Comparison of ENCODE assay signal across 7 mouse cellular contexts in the genomic region with DNA sequence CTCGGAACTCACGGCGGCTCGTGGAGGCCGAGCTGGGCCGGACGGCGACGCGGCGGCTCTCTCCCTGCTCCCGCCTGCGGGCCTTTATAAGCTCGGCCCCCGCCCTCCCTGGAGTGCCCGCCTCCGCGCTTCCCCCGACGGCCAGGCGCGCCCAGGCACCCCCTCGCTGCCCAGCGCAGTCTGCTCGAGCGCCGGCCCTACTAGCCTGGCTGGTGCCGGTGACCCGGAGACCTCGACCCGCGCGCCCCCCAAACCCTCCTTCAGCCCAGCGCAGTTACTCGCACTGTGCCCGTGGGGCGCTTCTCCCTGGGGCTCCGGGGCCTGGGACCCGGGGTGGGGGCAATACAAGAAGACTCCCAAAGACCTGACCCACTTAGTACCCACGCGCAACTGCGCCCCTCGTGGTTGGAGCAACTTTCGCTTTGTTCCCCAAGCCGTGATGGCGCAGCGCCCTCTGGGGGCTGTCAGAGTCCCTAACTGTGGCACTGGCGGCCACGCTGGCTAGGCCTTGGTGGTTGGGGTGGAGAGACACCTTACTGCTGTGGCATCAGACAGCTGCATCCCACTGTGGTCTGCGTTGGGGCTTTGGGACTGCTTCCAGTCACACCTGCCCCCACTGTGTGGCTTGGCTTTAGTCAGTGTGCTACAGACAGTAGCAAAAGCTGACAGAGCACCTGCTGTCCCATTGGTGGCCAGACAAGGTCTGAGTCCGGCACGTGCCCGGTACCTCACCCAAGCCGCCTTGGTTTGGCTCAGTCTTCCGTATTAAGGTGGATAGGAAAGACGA. TPM values are rescaled to one million over a fixed set of nuclear protein-coding genes. Genes with fewer than 3 reads are reported as not detected.
DNase-seq lines count a peak whose midpoint lies in the region; ATAC-seq and TF ChIP-seq lines count a peak whose summit lies in the region.

A gene (minus strand): TSS at position 65 of the 787 bp plus-strand sequence.

- TF ChIP-seq CTCF in spleen, adult 2 months (IDR thresholded peaks at IDR 0.05; ENCODE audit: extremely low read depth, insufficient read depth, insufficient read length, insufficient replicate concordance): peak; percentile 100

- H3K27ac ChIP-seq in embryonic facial prominence, embryonic 12.5 days: peak within 1 kb of the TSS; percentile 85
- H3K27ac ChIP-seq in limb, embryonic 13.5 days: peak within 1 kb of the TSS; percentile 81; the same call in 1 of the 2 replicates
- no peak within 1 kb of the TSS for H3K27ac ChIP-seq in midbrain, embryonic 15.5 days
- peak within 1 kb of the TSS; percentile 73 for H3K27ac ChIP-seq in spleen, adult 2 months (ENCODE audit: insufficient read depth, low read length)

- peak within 1 kb of the TSS; percentile 88 for H3K9ac ChIP-seq in embryonic facial prominence, embryonic 12.5 days
- peak within 1 kb of the TSS; percentile 91 for H3K9ac ChIP-seq in limb, embryonic 13.5 days
- H3K9ac ChIP-seq in midbrain, embryonic 15.5 days: peak within 1 kb of the TSS; percentile 46

- peak; percentile 79 for TF ChIP-seq POLR2A in spleen, adult 2 months (IDR thresholded peaks at IDR 0.05; ENCODE audit: low read depth, low read length)

- 14% methylated on average over 44 of the region's 56 CpGs for WGBS in embryonic facial prominence, embryonic 12.5 days
- WGBS in limb, embryonic 13.5 days: 11% methylated on average over 51 of the region's 56 CpGs
- 12% methylated on average over 56 of the region's 56 CpGs for whole genome bisulfite sequencing in midbrain, embryonic 15.5 days
- WGBS in spleen, adult 2 months: 8% methylated on average over 56 of the region's 56 CpGs

- peaks cover 40% of the 10 kb centered on the region for H3K4me1 ChIP-seq in embryonic facial prominence, embryonic 12.5 days
- peaks cover 48% of the 10 kb centered on the region for H3K4me1 ChIP-seq in limb, embryonic 13.5 days
- peaks cover 14% of the 10 kb centered on the region for H3K4me1 ChIP-seq in midbrain, embryonic 15.5 days
- peaks cover 38% of the 10 kb centered on the region; the same call in 1 of the 2 replicates for H3K4me1 ChIP-seq in spleen, adult 2 months (ENCODE audit: control insufficient read depth, insufficient read depth, insufficient read length)

- ATAC-seq in embryonic facial prominence, embryonic 12.5 days (ENCODE audit: insufficient number of reproducible peaks, insufficient read depth, low FRiP score, low TSS enrichment): peak; percentile 69; the same call in 1 of the 2 replicates
- ATAC-seq in limb, embryonic 13.5 days (ENCODE audit: low FRiP score, low read depth): peak; percentile 68
- peak; percentile 42; the same call in 1 of the 2 replicates for ATAC-seq in midbrain, embryonic 15.5 days (replicated peaks)

- peak; percentile 96 for DNase-seq in adrenal gland, postnatal 10 days
- DNase-seq in heart, adult 18-20 months: peak; percentile 94 to 98
- peak; percentile 98 for DNase-seq in kidney, adult 18-20 months
- peak; percentile 84 to 91 for DNase-seq in spleen, adult 2 months (ENCODE audit: low read depth in 1 of 2, low spot score in 2 of 2)

- no peaks in the 10 kb centered on the region for H3K36me3 ChIP-seq in embryonic facial prominence, embryonic 12.5 days
- no peaks in the 10 kb centered on the region for H3K36me3 ChIP-seq in limb, embryonic 13.5 days
- no peaks in the 10 kb centered on the region for H3K36me3 ChIP-seq in midbrain, embryonic 15.5 days (replicated peaks)
- no peaks in the 10 kb centered on the region for H3K36me3 ChIP-seq in spleen, adult 2 months (ENCODE audit: control insufficient read depth, insufficient read depth, low read length)

- H3K9me3 ChIP-seq in embryonic facial prominence, embryonic 12.5 days: no peaks in the 10 kb centered on the region
- H3K9me3 ChIP-seq in limb, embryonic 13.5 days: no peaks in the 10 kb centered on the region
- H3K9me3 ChIP-seq in midbrain, embryonic 15.5 days: no peaks in the 10 kb centered on the region

- peak within 1 kb of the TSS; percentile 71 for H3K4me3 ChIP-seq in embryonic facial prominence, embryonic 12.5 days
- H3K4me3 ChIP-seq in limb, embryonic 13.5 days: peak within 1 kb of the TSS; percentile 78
- peak within 1 kb of the TSS; percentile 53 for H3K4me3 ChIP-seq in midbrain, embryonic 15.5 days
- peak within 1 kb of the TSS; percentile 70 for H3K4me3 ChIP-seq in spleen, adult 2 months (ENCODE audit: extremely low read depth, insufficient read depth, insufficient read length)

- no peaks in the 10 kb centered on the region for H3K27me3 ChIP-seq in embryonic facial prominence, embryonic 12.5 days
- H3K27me3 ChIP-seq in limb, embryonic 13.5 days: no peaks in the 10 kb centered on the region
- H3K27me3 ChIP-seq in midbrain, embryonic 15.5 days (replicated peaks): peaks cover 32% of the 10 kb centered on the region
- no peaks in the 10 kb centered on the region for H3K27me3 ChIP-seq in spleen, adult 2 months (ENCODE audit: control insufficient read depth, insufficient read depth, low read length)

- H3K4me2 ChIP-seq in embryonic facial prominence, embryonic 12.5 days (replicated peaks): peak within 1 kb of the TSS; percentile 93
- H3K4me2 ChIP-seq in limb, embryonic 13.5 days (replicated peaks): peak within 1 kb of the TSS; percentile 84
- peak within 1 kb of the TSS; percentile 89 for H3K4me2 ChIP-seq in midbrain, embryonic 15.5 days

RNA-seq across cellular contexts. Expression of the gene that starts here (rescaled TPM):
- 10 to 100 TPM; 31.5 to 41.5 TPM for total RNA-seq in adrenal gland, postnatal 10 days (2021)
- 11.6 and 16.7 TPM in 2 replicates for polyA plus RNA-seq in embryonic facial prominence, embryonic 12.5 days (2016; fragmentation: Nextera tagmentation; extraction: Ambion mirVana)
- total RNA-seq in heart, adult 18-20 months (2021): 10 to 100 TPM; 11.4 to 13.3 TPM
- 14.0 and 14.7 TPM in 2 replicates for polyA plus RNA-seq in limb, embryonic 13.5 days (2015; fragmentation: Nextera tagmentation; extraction: Ambion mirVana)
- 2.7 and 3.3 TPM in 2 replicates for polyA plus RNA-seq in midbrain, embryonic 15.5 days (2015; fragmentation: Nextera tagmentation; extraction: Ambion mirVana)
- polyA plus RNA-seq in spleen, adult 2 months (2012; rRNA removed): 96.7 and 117 TPM in 2 replicates
